Mouse (Mus musculus) right cerebral cortex, adult 18-20 months (tissue): Measurements from ENCODE around the gene Cfhr2.
"Not testable (repeated sequence)": the region's sequence is repeated elsewhere in the genome, so short reads cannot be mapped to it uniquely, and the experiment has no call there.

Experiments used
- DNase-seq: peaks from one replicate; pipeline ENCODE4 v3.0.0; 2022; ENCODE audit warnings: mixed read lengths

Gene Cfhr2

GRCm38 (mm10) chr1:139858548-139858947 is at the start of gene Cfhr2:
Gene Cfhr2 (minus strand): TSS chr1:139858702.
- no peak for DNase-seq

GRCm38 (mm10) chr1:139863751-139864150 is 5.2 kb upstream of the Cfhr2 start:
- DNase-seq = no peak

GRCm38 (mm10) chr1:139860176-139860575 is 1.7 kb upstream of the Cfhr2 start:
- no peak for DNase-seq

GRCm38 (mm10) chr1:139839699-139840098 is 18.8 kb downstream of the Cfhr2 start:
- DNase-seq = no peak

GRCm38 (mm10) chr1:139839290-139839689 is 19.2 kb downstream of the Cfhr2 start:
- no peak for DNase-seq

DNA sequence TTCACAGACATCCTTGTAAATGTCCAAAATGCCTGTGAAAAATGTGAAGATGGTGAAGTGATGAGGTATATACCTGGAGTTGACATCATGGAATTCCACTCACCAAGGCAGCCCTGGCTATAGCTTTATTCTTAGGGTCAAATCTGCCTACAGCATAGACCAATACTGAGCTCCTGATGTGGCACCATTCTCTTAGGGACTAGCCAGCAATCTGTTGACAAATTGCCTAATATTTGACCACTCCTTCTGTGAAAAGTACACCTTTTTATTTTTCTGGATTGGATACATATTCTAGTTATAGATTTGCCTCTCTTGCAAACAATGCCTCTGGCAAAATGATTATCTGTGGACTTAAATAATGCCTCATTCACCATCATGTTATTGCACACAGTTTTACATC is 49.9 kb downstream of the Cfhr2 start:
- no peak for DNase-seq

- DNase-seq = no peak
Observed at GRCm38 (mm10) chr1:139781143-139781542, 77.4 kb downstream of the Cfhr2 start, which contains the start of gene Gm4788. Gene Gm4788 (minus strand): TSS chr1:139781243.

DNA sequence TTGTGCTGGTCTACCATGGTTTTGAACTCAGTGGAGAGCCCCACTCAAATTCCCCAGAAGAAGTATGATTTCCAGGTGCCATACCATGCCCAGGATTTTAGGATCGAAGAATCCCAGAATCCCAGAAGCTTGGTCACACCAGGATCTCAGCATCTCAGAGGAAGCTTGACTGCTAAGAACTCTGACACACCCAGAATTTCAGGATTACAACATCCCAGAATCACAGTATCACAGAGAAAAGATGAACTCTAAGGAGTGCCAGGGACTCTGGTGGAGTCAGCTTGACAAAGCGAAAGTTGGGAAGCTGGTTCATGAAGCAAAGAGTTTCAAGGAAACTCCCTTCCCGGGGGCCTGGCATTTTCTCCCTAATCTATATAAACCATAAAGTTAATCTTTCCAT is 88.6 kb downstream of the Cfhr2 start:
- DNase-seq = not testable (repeated sequence)
